Mouse (Mus musculus): ENCODE measurements around the gene Klhl1. TPM values are rescaled to one million over a fixed set of nuclear protein-coding genes. Genes with fewer than 3 reads are reported as not detected.

Gene Klhl1
- not detected for total RNA-seq (2021)
- long read RNA-seq, experiment 1 = 0 reads
- long read RNA-seq, experiment 2 = 0 reads

DNA sequence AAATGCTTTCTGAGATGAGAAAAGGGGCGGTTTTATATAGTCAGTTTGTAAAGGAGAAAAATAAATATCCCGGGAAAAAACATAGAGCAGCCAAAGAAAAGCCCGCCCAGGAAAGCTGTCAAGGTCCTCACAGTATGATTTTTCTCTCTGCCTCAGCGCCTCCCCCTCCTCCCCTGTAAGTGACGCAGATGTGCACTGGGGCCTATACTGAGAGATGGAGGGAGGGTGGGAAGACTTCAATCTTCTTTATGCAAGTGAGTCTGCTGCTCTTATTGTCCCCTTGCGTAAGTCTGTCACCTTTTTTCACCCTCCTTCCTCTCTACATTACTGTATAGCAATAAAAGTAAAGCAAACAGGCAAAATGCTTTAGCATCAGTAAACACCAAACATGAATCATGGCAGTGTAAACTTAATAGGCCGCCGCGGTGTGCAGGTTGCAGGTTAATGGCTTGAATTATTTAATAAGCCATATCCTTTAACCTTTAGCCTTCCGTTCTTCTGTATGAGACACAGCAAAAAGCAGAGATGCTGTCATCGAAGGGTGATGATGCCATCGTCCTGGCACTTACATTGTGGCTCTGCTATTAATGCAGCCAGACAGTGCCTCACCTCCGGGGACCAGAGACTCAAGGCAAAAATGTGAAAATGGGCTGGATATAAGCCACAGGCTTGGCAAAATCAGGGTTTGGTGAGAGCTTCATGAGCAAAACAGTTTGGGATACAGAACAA is at the start of gene Klhl1:
Gene Klhl1, minus strand, starts transcription at position 149 of the 729 bp plus-strand sequence.
- TF ChIP-seq CTCF (IDR thresholded peaks at IDR 0.05) = no peak
- intact Hi-C loops (cut with DNase I) = no loop called here
- no peak for DNase-seq
- Histone ChIP-seq H3K4me3 (no peak within 1 kb of the TSS), H3K27ac (no peak within 1 kb of the TSS)

DNA sequence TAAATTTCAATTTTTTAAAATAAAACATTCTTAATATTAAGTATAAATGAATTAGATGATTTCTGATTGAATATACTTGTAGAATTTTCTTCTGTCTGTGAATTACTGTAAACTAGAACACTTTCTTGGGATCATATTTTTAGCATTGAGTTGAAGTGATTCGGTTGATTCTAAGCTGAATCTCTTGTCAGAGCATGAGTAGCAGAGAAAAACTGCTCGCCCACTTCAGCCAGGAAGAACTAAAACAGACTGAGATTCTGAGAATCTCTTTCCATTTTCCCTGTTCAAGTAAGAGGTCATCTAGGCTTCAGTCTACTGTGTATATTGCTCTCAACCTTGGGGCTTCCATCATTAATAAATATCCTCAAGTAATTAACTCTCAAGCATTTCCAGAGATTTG is 34.8 kb upstream of the Klhl1 start:
- H3K4me3 ChIP-seq = no peak overlapping the region
- intact Hi-C loops (cut with DNase I) = no loop called here

DNA sequence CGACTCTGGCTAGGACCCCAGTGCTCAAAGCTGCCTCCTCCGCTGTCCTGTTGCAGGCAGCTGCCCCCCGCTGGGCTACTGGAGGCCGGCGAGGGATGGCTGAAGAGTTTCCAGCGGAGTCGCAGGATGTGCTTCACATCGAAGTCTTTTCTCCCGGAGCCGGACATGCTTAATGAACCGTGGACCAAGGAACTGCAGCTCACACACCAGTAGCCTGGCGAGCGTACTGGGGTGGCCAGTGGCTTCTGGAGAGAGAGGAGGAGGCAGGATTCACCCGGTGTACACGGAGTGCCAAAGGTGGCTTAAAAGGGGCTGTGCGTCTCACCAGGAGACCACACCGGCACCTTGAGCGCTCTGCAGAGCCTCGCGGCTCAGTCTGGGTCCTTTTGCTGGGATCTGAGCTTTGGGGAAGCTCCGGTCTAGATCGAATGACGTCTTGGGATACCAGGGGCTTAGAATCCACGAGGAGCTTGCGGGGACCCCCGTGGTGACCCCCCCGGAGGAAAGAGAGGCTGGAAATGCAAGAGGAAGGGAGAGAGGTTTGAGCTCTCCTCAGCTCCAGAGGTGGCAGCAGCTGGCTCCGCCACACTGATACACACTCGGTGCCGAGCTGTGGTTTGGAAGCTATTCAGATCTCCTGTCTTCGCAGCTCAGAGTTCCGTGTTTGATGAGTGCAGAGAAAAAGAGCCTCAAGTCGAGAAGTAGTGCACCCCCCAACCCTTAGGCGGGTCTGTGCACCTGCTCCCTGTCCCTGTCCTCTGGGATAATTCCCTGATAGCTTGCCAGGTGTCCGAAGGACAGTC is 550 bp downstream of the Klhl1 start:
- H3K4me3 ChIP-seq = no peak overlapping the region
- DNase-seq = no peak

More for the DNA sequence above, 34.8 kb upstream of the Klhl1 start:
- no peak overlapping the region for H3K27ac ChIP-seq
- no peak for TF ChIP-seq CTCF (IDR thresholded peaks at IDR 0.05)
- DNase-seq = no peak

DNA sequence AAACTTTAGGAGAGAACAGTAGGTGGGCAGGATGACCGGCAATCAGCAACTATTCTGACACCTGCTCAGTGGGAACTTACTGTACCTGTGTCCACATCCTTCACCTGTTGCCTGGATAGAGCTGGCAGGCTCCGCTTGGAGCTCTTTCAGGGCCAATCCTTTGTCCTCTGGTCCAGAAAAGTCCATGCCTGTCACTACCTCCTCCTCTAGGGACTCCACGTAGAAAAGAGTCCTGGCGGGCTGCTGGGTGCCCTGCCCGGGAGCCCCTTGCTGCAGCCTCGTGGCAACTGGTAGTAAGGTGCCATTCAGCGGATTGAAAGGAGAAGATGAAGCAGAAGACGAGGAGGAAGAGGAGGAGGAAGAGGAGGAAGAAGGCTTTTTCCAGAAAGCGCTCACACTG is 1.2 kb downstream of the Klhl1 start:
- intact Hi-C loops (cut with DNase I) = no loop called here
- DNase-seq = no peak
- no peak overlapping the region for H3K4me3 ChIP-seq
- no peak for TF ChIP-seq CTCF (IDR thresholded peaks at IDR 0.05)
- H3K27ac ChIP-seq = no peak overlapping the region

More for the DNA sequence above, 550 bp downstream of the Klhl1 start:
- H3K27ac ChIP-seq = no peak overlapping the region
- intact Hi-C loops (cut with DNase I) = no loop called here
- no peak for TF ChIP-seq CTCF (IDR thresholded peaks at IDR 0.05)

DNA sequence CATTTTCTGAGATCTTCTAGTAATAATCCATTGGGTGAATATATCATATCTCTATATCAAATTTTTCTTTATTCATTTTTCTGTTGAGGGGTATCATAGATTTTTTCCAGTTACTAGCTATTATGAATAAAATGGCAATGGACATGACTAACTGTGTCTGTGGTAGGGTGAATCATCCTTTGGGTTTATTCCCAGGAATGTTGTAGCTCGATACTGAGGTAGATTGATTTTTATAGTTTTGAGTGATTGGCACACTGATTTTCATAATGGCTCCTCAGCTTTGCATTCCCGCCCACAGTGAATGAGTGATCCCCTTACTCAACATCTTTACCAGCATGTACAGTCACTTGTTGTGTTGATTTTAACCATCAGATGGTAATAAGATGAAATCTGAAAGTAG is 19.0 kb downstream of the Klhl1 start:
- no peak for DNase-seq
- Histone ChIP-seq H3K27ac (no peak overlapping the region), H3K4me3 (no peak overlapping the region)
- intact Hi-C loops (cut with DNase I) = no loop called here
- TF ChIP-seq CTCF (IDR thresholded peaks at IDR 0.05) = no peak

DNA sequence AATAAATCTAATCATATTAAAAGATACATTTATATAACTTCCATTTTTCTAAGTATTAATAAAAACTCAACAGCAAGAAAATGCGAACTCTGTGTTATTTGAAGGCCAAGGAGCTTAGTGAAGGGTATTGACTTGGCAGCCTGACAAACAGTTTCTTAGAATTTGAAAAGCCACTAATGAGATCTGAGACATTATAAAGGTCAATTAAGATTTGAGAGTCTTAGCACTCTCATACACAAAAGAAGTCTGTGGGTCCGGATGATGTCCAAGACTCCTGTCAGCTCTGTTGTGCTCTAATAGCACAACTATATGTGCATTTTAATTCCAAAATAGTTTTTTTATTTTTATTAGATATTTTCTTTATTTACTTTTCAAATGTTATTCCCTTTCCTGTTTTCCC is 47.1 kb downstream of the Klhl1 start:
- no peak overlapping the region for H3K27ac ChIP-seq
- DNase-seq = no peak
- intact Hi-C loops (cut with DNase I) = no loop called here
- H3K4me3 ChIP-seq = no peak overlapping the region
- TF ChIP-seq CTCF (IDR thresholded peaks at IDR 0.05) = no peak

DNA sequence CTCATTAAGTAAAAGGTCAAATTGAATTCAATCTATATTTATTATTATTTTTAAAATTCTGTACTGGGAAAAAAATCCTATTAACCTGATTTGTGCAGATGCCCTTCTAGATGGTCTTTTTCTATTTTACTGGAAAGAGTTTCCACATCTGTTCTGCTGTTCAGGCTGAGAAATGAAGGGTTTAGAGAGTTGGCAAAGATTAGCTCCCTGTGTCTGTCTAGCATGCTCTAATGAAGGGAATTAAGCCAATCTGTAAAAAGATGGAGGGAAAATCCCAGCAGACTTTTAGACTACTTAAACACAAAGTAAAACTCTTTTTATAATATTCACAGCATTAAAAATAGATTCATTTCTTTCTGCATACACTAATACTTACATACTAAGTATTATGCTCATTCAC is 47.6 kb downstream of the Klhl1 start:
- TF ChIP-seq CTCF (IDR thresholded peaks at IDR 0.05) = no peak
- Histone ChIP-seq H3K27ac (no peak overlapping the region), H3K4me3 (no peak overlapping the region)
- DNase-seq = no peak
- intact Hi-C loops (cut with DNase I) = no loop called here

DNA sequence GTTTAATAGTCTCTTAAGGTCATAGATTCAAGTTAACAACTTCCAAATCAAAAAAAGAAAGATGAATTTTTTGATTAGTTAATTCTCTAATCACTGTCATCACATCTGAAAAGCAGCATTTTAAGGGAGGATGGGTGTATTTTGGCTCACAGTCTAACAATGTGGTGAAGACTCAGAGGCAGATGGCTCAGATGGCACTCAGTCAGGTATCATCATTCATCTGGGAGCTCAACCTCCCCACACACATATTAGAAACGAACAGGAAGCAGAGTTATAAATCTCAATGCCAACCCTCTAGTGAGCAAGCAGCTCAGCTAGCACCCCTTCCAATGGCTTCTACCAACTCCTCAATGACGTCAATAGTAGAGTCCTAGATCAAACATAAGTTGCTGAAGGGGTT is 57.1 kb downstream of the Klhl1 start:
- TF ChIP-seq CTCF (IDR thresholded peaks at IDR 0.05) = no peak
- no peak overlapping the region for H3K4me3 ChIP-seq
- H3K27ac ChIP-seq = no peak overlapping the region
- intact Hi-C loops (cut with DNase I) = no loop called here
- DNase-seq = no peak

DNA sequence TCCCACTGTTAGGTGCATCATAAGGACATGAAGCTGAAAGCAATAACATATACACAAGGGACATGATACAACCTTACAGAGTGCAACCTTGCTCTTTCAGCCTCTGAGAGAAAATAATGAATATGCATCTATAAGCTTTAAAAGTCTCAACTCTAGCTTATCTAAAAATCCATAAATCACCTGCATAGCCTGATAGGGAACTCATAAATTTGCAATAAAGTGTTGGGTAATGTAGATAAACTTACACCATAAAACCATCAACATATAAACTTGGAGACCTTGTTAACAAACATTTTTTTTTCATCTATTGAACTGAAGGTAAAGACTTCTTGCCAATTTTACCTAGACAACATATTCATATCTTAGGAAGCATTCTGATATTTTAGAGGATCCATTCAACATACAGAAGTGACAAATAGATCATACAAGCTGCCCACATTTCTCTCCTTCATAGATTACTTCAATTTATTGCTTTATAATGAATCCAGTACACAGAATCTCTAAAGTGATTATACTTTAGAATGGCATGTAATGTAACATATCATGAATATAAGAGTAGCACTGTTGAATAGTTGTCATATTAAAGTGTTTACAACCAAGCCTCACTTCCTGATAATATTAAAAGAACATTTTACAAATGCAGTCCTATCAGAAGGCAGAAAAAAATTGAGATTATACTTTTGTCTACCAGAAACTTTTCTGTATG is 126.7 kb downstream of the Klhl1 start:
- TF ChIP-seq CTCF (IDR thresholded peaks at IDR 0.05) = no peak
- intact Hi-C loops (cut with DNase I) = no loop called here
- DNase-seq = no peak
- Histone ChIP-seq H3K4me3 (no peak overlapping the region), H3K27ac (no peak overlapping the region)

DNA sequence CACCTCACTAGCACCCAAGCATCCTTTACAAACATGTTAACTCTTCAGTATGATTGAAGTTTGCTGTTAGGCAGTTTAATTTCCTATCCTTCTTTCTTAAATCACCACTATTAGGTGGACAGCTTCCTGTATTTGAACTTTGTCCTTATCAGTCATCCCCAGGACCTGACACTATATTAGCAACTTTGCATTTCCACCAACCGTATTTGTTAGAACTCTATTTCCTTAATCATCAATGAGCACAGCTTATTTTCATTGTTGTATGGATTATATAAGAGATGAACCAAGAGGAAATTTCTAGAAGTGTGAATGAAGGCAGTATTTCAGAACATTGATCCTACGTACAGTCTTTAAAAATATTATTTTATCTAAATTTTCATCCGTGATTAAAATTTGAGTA is 156.2 kb downstream of the Klhl1 start:
- DNase-seq = no peak
- Histone ChIP-seq H3K4me3 (no peak overlapping the region), H3K27ac (no peak overlapping the region)
- no peak for TF ChIP-seq CTCF (IDR thresholded peaks at IDR 0.05)
- intact Hi-C loops (cut with DNase I) = no loop called here

DNA sequence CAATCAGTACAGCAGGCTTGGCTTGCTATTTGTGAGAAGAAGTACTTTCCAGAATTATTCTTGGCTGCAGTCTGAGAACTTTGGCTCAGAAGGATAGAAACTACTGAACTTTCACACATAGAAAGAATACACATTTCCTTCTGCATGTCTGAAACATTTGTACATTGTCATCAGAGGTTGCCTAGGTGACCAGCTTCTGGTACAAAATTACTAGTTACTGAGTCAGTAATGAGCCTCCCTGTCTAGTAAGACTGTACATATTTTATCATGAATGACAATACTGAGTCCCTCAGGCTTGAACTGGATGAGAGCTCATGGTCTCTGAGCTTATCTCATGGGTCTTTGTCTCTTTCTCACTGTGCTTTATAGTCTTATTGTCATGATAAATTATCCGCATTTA is 170.7 kb downstream of the Klhl1 start:
- TF ChIP-seq CTCF (IDR thresholded peaks at IDR 0.05) = no peak
- H3K4me3 ChIP-seq = no peak overlapping the region
- intact Hi-C loops (cut with DNase I) = no loop called here
- no peak overlapping the region for H3K27ac ChIP-seq
- no peak for DNase-seq

DNA sequence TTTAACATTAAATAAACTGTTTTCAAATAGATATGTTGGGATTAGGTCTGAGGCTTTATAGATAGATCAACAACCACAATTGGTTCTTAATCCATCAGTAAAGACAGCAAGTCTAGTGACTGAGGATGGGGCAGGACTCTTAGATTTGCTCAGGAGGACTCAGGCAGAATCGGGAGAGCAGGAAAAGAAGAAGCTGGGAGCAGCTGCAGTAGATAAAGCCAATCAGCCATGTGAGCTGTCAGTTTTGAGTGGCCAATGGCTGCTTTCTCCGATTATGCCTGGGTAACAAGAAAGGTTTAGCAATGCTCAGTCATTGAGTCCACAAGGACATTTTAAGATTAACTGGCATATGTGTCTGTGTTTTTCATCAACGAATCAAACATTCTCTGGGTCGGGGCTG is 187.8 kb downstream of the Klhl1 start:
- intact Hi-C loops (cut with DNase I) = no loop called here
- no peak for DNase-seq

More for the DNA sequence above, 187.8 kb downstream of the Klhl1 start:
- no peak for TF ChIP-seq CTCF (IDR thresholded peaks at IDR 0.05)
- Histone ChIP-seq H3K27ac (no peak overlapping the region), H3K4me3 (no peak overlapping the region)

All from gastrocnemius, adult 2 months (tissue).